Mouse (Mus musculus) spleen, adult 2 months (tissue): ENCODE data around the gene Myo3b. TPM values are rescaled to one million over a fixed set of nuclear protein-coding genes. Genes with fewer than 3 reads are reported as not detected.

Experiments used
- DNase-seq, 2 experiments: peaks; one replicate each; pipeline versions ENCODE4 v3.0.0 to v3.0.0-alpha.2; 2012 to 2021; ENCODE audit warnings: low spot score in 2 of 2, low read depth in 1 of 2
- H3K27ac ChIP-seq: fragments of 200-500 bp; 2 replicates; pipeline ENCODE4 v1.5.1; 2012; ENCODE audit warnings: low read length, inconsistent platforms; ENCODE audit not compliant: insufficient read depth
- H3K27me3 ChIP-seq: fragments of 200-500 bp; 2 replicates; pipeline ENCODE4 v1.6.1; 2012; ENCODE audit warnings: mild to moderate bottlenecking, moderate library complexity, low read length, inconsistent platforms; ENCODE audit not compliant: control insufficient read depth, insufficient read depth
- H3K36me3 ChIP-seq: fragments of 200-500 bp; 2 replicates; pipeline ENCODE4 v1.6.1; 2012; ENCODE audit warnings: mild to moderate bottlenecking, low read length, inconsistent platforms; ENCODE audit not compliant: control insufficient read depth, insufficient read depth
- H3K4me1 ChIP-seq: fragments of 200-500 bp; 2 replicates; pipeline ENCODE4 v1.6.1; 2011; ENCODE audit warnings: inconsistent platforms; ENCODE audit not compliant: control insufficient read depth, insufficient read depth, insufficient read length
- H3K4me3 ChIP-seq: fragments of 200-500 bp; 2 replicates; pipeline ENCODE4 v1.5.1; 2011; ENCODE audit warnings: mild to moderate bottlenecking, inconsistent platforms; ENCODE audit not compliant: insufficient read depth, insufficient read length; ENCODE audit errors: extremely low read depth
- CTCF ChIP-seq: fragments of 200-500 bp; IDR thresholded peaks from 2 replicates; pipeline ENCODE4 v1.5.1; 2011; ENCODE audit warnings: mild to moderate bottlenecking, inconsistent platforms; ENCODE audit not compliant: insufficient read depth, insufficient read length, insufficient replicate concordance; ENCODE audit errors: extremely low read depth
- POLR2A ChIP-seq: fragments of 200-500 bp; IDR thresholded peaks from 2 replicates; pipeline ENCODE4 v1.6.1; 2011; ENCODE audit warnings: low read depth, low read length, inconsistent platforms
- WGBS: fragments of 180-500 bp; shearing (Covaris S2); methylation state at CpG from one replicate; pipeline ENCODE4 v1.1.7; 2018; 5-methylcytosine and 5-hydroxymethylcytosine counted together
- polyA plus RNA-seq: library from polyadenylated mRNA; depleted of rRNA; stranded (reverse); fragments of >200 nt; gene quantifications from 2 replicates; pipeline ENCODE4 v1.2.3, GENCODE M21; 2012

Gene Myo3b
- polyA plus RNA-seq, 1 experiment = 0.20 TPM

DNA sequence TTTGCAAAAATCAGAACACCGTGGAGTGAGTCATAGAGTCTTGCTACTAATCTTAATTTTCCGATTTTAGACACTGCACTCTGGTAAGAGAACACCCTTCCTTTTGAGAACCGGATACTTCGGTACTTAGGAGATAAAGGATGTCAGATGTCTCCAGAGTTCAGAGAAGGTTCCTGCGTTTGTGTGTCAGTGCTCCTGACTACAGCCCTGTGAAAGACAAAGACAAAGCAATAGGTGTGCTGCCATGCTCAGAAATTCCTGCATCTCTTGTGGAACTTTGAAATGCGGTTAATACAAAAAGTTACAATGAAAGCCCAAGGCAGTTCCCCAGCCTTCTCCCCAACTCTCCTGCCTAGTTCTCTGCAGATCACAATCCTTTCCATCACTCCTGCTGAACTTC is 300.6 kb downstream of the Myo3b start:
- Histone ChIP-seq H3K4me1 (no peaks in the 10 kb centered on the region), H3K36me3 (no peaks in the 10 kb centered on the region), H3K27me3 (no peaks in the 10 kb centered on the region), H3K4me3 (no peak overlapping the region), H3K27ac (no peak overlapping the region)
- no peak for DNase-seq
- 80% methylated on average over 6 of the region's 6 CpGs for WGBS
- no peak for TF ChIP-seq POLR2A
- TF ChIP-seq CTCF = no peak

DNA sequence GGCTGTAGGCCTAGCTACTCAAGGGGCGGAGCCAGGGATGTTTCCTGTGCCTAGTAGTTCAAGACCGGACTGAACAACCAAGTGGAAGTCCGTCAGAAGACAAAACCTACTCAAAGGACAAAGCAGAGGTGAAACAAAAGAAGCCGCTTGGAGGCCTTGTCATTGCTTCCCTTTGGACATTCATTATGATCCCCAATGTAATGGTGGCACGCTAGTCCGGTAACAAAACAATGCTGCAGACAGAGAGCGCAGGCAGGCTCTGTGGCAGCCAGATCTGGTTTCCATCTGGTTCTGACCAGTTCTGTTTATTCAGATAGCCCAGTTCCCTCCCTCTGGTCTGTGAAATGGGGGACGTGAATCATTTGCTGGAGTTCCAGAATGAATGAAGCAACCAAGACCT is 301.3 kb downstream of the Myo3b start:
- no peak for TF ChIP-seq POLR2A
- no peak for TF ChIP-seq CTCF
- WGBS = 91% methylated on average over 8 of the region's 8 CpGs
- DNase-seq = no peak
- no peaks in the 10 kb centered on the region for H3K4me1 ChIP-seq
- H3K4me3 ChIP-seq = no peak overlapping the region
- no peaks in the 10 kb centered on the region for H3K27me3 ChIP-seq
- H3K36me3 ChIP-seq = no peaks in the 10 kb centered on the region
- H3K27ac ChIP-seq = no peak overlapping the region

DNA sequence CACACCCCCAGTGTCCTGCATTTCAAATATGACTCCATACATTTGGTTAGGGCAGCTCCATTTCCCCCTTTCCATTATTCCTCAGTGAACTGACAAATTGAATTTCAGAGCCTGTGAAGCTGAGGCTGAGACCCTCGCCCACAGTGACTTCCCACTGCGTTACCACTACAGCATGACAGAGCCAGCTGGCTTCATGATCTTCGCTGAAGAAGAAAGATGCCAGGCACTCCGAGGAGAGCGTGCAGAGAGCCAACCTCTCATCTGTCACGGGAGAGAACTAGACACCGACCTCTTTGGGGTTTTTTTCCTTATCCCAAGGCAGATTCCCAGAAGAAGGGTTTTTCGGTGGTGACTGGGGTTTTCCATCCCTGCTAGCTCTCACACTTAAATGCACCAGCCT is 306.2 kb downstream of the Myo3b start:
- Histone ChIP-seq H3K36me3 (no peaks in the 10 kb centered on the region), H3K4me1 (no peaks in the 10 kb centered on the region), H3K4me3 (no peak overlapping the region), H3K27ac (no peak overlapping the region), H3K27me3 (no peaks in the 10 kb centered on the region)
- no peak for TF ChIP-seq CTCF
- TF ChIP-seq POLR2A = no peak
- DNase-seq = no peak
- WGBS = 83% methylated on average over 8 of the region's 8 CpGs

DNA sequence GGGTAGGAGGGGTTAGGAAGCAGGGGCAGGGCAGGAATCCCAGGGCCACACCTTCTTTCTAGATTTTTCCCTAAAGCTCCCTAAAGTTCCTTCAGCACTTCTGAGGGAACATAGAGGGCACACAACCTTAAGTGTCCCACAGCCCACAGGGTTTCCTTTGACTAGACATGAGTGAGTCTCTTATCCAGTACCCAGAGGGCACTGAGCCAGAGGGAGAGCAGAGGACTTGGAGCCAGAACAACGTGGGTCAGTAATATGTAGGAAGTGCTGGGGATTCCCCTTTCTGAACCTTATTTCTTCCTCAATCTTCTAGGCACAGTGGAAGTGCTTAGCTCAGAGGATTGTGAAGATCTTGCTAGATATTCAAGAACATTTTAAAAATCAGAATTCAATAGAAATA is 308.6 kb downstream of the Myo3b start:
- H3K27me3 ChIP-seq = no peaks in the 10 kb centered on the region
- TF ChIP-seq POLR2A (no peak), CTCF (no peak)
- H3K4me3 ChIP-seq = no peak overlapping the region
- no peak overlapping the region for H3K27ac ChIP-seq
- no peaks in the 10 kb centered on the region for H3K36me3 ChIP-seq
- no peak for DNase-seq
- H3K4me1 ChIP-seq = no peaks in the 10 kb centered on the region
- WGBS = 0% methylated on average over 1 of the region's 1 CpGs

DNA sequence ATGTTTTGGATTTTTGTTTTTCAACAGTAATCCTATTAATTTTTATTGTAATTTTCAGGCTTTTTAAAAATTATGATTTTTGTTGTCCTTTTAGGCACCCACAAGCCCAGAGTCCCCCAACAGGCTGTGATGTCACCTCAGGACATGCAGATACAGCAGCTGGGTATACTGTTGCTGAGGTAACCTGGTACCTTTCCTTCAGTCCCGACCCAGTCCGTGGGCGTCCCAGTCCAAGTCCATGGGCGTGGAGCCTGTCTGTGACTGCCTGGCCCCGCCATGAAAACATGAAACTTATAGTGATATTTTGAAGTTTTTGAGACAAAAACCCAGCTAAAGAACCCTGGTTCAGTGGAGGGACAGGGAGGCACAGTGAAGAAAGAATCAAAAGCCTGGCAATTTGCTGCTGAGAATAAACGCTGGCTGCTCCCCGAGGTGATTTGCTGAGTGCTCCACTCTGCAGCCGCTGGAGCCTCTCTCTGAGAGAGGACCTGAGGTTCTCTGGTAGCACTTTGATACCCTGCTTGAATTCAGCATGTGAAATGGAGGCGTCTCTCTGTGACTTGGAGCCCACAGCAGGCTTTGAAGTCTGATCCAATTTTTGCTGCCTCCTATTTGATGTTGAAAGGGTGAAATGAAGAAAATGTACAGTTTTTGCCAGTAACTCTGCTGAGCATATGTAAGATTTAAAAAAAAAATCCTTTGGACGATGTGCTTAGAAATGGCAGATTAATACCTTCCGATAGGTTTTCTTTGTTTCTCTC is 310.0 kb downstream of the Myo3b start:
- Histone ChIP-seq H3K27me3 (no peaks in the 10 kb centered on the region), H3K27ac (no peak overlapping the region), H3K36me3 (no peaks in the 10 kb centered on the region), H3K4me1 (no peaks in the 10 kb centered on the region), H3K4me3 (no peak overlapping the region)
- DNase-seq = no peak
- 78% methylated on average over 11 of the region's 11 CpGs for WGBS
- TF ChIP-seq CTCF = no peak
- TF ChIP-seq POLR2A = no peak

DNA sequence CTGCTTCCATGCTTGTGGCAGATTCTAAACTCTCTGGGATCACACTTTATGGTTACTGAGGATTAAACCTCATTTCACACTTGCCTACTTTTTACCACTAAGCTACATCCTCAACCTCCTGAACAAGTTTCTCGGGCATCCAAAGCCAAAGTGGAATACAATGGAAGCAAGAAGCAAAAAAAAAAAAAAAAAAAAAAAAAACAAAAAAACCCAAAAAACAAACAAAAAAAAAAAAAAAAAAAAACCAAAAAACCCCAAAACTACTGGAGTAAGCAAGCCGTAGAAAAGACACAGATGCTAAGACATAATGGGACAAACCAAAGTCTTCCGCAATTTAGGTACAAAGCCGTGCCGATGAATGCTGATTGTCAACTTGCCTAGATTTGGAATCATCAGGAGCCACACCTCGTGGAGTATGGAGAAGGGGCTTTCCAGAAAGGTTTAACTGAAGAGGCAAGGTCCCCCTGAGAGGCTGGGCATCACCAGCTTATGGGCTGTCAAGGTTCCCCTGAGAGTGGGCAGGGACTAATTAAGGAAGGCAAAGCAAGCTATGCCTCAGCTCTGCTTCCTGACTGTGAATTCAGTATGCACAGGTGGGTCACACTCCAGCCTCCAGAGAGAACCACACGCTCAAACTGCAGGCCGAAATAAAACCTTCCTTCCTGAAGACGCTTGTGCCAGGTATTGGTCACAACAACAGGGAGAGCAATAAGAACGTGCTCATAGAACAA is 313.7 kb downstream of the Myo3b start:
- Histone ChIP-seq H3K27ac (no peak overlapping the region), H3K36me3 (no peaks in the 10 kb centered on the region), H3K4me3 (no peak overlapping the region), H3K27me3 (no peaks in the 10 kb centered on the region), H3K4me1 (no peaks in the 10 kb centered on the region)
- TF ChIP-seq POLR2A = no peak
- no peak for TF ChIP-seq CTCF
- DNase-seq = no peak
- 75% methylated on average over 10 of the region's 10 CpGs for WGBS

DNA sequence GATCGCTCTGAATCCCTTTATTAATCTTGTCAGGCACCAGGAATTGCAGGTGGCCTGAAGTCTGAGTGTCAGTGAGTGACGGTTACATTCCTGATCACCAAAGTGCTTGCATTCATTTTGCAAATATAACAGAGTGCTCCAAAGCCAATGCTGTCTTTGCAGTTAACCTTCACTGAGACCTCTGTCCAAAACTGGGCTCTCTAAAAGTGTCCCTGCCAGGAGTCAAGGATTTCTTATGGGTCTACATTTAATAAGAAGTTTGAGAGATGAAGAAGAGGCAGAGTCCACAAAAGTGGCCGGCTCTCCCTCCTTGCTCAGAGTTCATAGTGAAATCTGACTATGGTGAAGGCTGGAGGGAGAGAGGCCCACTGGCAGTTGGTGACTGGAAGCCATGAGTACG is 315.1 kb downstream of the Myo3b start:
- H3K27ac ChIP-seq = no peak overlapping the region
- DNase-seq = no peak
- H3K36me3 ChIP-seq = no peaks in the 10 kb centered on the region
- TF ChIP-seq CTCF (no peak), POLR2A (no peak)
- 84% methylated on average over 4 of the region's 4 CpGs for WGBS
- no peaks in the 10 kb centered on the region for H3K4me1 ChIP-seq
- H3K27me3 ChIP-seq = no peaks in the 10 kb centered on the region
- no peak overlapping the region for H3K4me3 ChIP-seq
